Mouse (Mus musculus): ENCODE measurements around the gene Tesk2. TPM values are rescaled to one million over a fixed set of nuclear protein-coding genes. Genes with fewer than 3 reads are reported as not detected.

The Tesk2 gene
- total and polyA plus RNA-seq, 3 experiments, result 3.5 to 7.0 (median 5.8) TPM

GRCm38 (mm10) chr4:116827819-116828218, 107.1 kb downstream of the Tesk2 start:
- no peaks in the 10 kb centered on the region for H3K9me3 ChIP-seq (replicated peaks; ENCODE audit: low read length)
- no peaks in the 10 kb centered on the region for H3K36me3 ChIP-seq (replicated peaks in 1 of 2; ENCODE audit: control insufficient read depth in 1 of 2, insufficient read depth in 1 of 2, low read length in 1 of 2)
- H3K4me2 ChIP-seq (ENCODE audit: insufficient read depth, low read depth, poor library complexity, severe bottlenecking), result no peak overlapping the region
- no peak overlapping the region for H3K4me3 ChIP-seq (replicated peaks in 1 of 3; ENCODE audit: low read depth in 2 of 3, low read length in 2 of 3, poor library complexity in 1 of 3)
- H3K9ac ChIP-seq (ENCODE audit: insufficient read depth, low read depth), result no peak overlapping the region
- peak; percentile 83 for DNase-seq (ENCODE audit: extremely low read depth)
- dilution Hi-C loops (cut with MboI; ENCODE audit: extremely low pct_ligation_motif_present, extremely low pct_unique_long_range_greater_than_20kb, low sequenced_read_pairs), result no loop called here
- no peak overlapping the region for H3K27ac ChIP-seq (ENCODE audit: insufficient read depth, low read depth)
- in situ Hi-C loops (cut with MboI; ENCODE audit: low pct_ligation_motif_present, low pct_unique_long_range_greater_than_20kb, low sequenced_read_pairs), result no loop called here
- peaks cover 4 to 18% of the 10 kb centered on the region in 2 experiments for H3K4me1 ChIP-seq (ENCODE audit: control insufficient read depth in 1 of 2, insufficient read depth in 2 of 2)
- no peaks in the 10 kb centered on the region for H3K79me2 ChIP-seq (replicated peaks; ENCODE audit: control insufficient read depth, extremely low read depth, insufficient read depth, poor library complexity, severe bottlenecking)
- peak; percentile 18; the same call in 1 of the 2 replicates for TF ChIP-seq NELFE (IDR thresholded peaks at IDR 0.05; ENCODE audit: low read depth, low read length)
- TF ChIP-seq KAT2A (IDR thresholded peaks at IDR 0.05; ENCODE audit: insufficient replicate concordance, low read length), result no peak
- TF ChIP-seq HCFC1 (IDR thresholded peaks at IDR 0.05; ENCODE audit: low read depth, low read length), result no peak
- no peak for TF ChIP-seq NRF1 (IDR thresholded peaks at IDR 0.05; ENCODE audit: low read depth, low read length)
- TF ChIP-seq JUND (conservative IDR thresholded peaks at IDR 0.05; ENCODE audit: low read depth, low read length), result no peak
- no peak for TF ChIP-seq MAZ (IDR thresholded peaks at IDR 0.05; ENCODE audit: low read depth, low read length)
- no peak for TF ChIP-seq PAX5 (IDR thresholded peaks at IDR 0.05; ENCODE audit: low read length)
- TF ChIP-seq BHLHE40 (IDR thresholded peaks at IDR 0.05; ENCODE audit: low read depth, low read length), result no peak
- TF ChIP-seq CHD1 (IDR thresholded peaks at IDR 0.05; ENCODE audit: low read depth, low read length), result no peak
- TF ChIP-seq MXI1 (IDR thresholded peaks at IDR 0.05; ENCODE audit: low read depth, low read length), result no peak
- peak; percentile 80 to 93 for TF ChIP-seq CTCF (conservative IDR thresholded peaks at IDR 0.05 in 1 of 2, IDR thresholded peaks at IDR 0.05 in 1 of 2; ENCODE audit: low read depth in 2 of 2, low read length in 2 of 2)
- no peak for TF ChIP-seq MAX (IDR thresholded peaks at IDR 0.05; ENCODE audit: low read length)
- no peak for TF ChIP-seq SIN3A (IDR thresholded peaks at IDR 0.05; ENCODE audit: low read length)
- no peak for TF ChIP-seq RCOR1 (conservative IDR thresholded peaks at IDR 0.05; ENCODE audit: low read depth, low read length)
- TF ChIP-seq TCF12 (IDR thresholded peaks at IDR 0.05; ENCODE audit: low read depth, low read length), result no peak
- no peak for TF ChIP-seq ZNF384 (IDR thresholded peaks at IDR 0.05; ENCODE audit: low read depth, low read length)
- no peak for TF ChIP-seq E2F4 (IDR thresholded peaks at IDR 0.05; ENCODE audit: insufficient replicate concordance, low read depth, low read length)
- TF ChIP-seq SMC3 (IDR thresholded peaks at IDR 0.05; ENCODE audit: low read depth, low read length), result peak; percentile 71
- no peak for TF ChIP-seq CHD2 (IDR thresholded peaks at IDR 0.05; ENCODE audit: low read length)
- TF ChIP-seq EP300 (IDR thresholded peaks at IDR 0.05; ENCODE audit: low read length), result no peak
- TF ChIP-seq JUN (IDR thresholded peaks at IDR 0.05; ENCODE audit: insufficient read depth, low read depth, low read length), result no peak
- TF ChIP-seq TBP (conservative IDR thresholded peaks at IDR 0.05; ENCODE audit: low read depth, low read length), result no peak
- no peak for TF ChIP-seq GABPA (IDR thresholded peaks at IDR 0.05; ENCODE audit: insufficient replicate concordance, low read depth, low read length)
- no peak for TF ChIP-seq MYC (IDR thresholded peaks at IDR 0.05; ENCODE audit: low read depth, low read length)
- no peak for TF ChIP-seq USF1 (IDR thresholded peaks at IDR 0.05; ENCODE audit: low read depth, low read length)
- no peak for TF ChIP-seq USF2 (conservative IDR thresholded peaks at IDR 0.05; ENCODE audit: low read depth, low read length)
- TF ChIP-seq ELF1 (IDR thresholded peaks at IDR 0.05; ENCODE audit: low read depth, low read length), result no peak
- no peak for TF ChIP-seq IRF4 (IDR thresholded peaks at IDR 0.05; ENCODE audit: low read depth, low read length)
- TF ChIP-seq ETS1 (conservative IDR thresholded peaks at IDR 0.05; ENCODE audit: low read depth, low read length), result no peak
- peak; percentile 40; the same call in 1 of the 2 replicates for TF ChIP-seq ZC3H11A (IDR thresholded peaks at IDR 0.05; ENCODE audit: low read depth, low read length)
- no peak for TF ChIP-seq POLR2A (IDR thresholded peaks at IDR 0.05; ENCODE audit: low read depth, low read length)
- TF ChIP-seq UBTF (IDR thresholded peaks at IDR 0.05; ENCODE audit: low read depth, low read length), result no peak
- TF ChIP-seq POLR2AphosphoS2 (IDR thresholded peaks at IDR 0.05; ENCODE audit: low read depth, low read length), result no peak
- no peak for TF ChIP-seq MAFK (IDR thresholded peaks at IDR 0.05; ENCODE audit: insufficient replicate concordance, low read length)
- no peak for TF ChIP-seq ZMIZ1 (IDR thresholded peaks at IDR 0.05; ENCODE audit: low read depth, low read length)
- no peak for TF ChIP-seq MEF2A (IDR thresholded peaks at IDR 0.05; ENCODE audit: borderline replicate concordance, low read depth, low read length)
- TF ChIP-seq RAD21 (IDR thresholded peaks at IDR 0.05; ENCODE audit: low read depth, low read length), result peak; percentile 92
- no peaks in the 10 kb centered on the region for H3K27me3 ChIP-seq (replicated peaks)
